Mouse (Mus musculus): ENCODE measurements around the gene Gpn1.

Gene Gpn1

DNA sequence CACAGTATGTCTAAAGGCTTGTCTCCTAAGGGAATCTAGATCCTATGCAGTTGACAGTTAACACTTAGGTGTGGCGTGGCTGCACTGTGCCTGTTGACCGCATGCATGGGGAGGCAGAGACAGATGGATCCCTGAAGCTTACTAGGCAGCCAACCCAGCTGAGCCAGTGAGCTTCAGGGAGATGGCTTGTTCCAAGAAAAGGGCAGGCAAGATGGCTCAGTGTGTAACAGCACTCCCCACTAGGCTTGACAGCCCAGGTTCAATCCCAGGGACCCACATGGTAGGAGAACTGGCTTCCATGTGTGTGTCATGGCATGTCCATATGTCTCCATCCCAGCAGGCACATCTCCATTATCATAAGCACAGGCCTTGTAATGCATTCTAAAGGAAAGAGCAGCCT is 65.8 kb downstream of the Gpn1 start:
- no peak for DNase-seq (ENCODE audit: low spot score)

DNA sequence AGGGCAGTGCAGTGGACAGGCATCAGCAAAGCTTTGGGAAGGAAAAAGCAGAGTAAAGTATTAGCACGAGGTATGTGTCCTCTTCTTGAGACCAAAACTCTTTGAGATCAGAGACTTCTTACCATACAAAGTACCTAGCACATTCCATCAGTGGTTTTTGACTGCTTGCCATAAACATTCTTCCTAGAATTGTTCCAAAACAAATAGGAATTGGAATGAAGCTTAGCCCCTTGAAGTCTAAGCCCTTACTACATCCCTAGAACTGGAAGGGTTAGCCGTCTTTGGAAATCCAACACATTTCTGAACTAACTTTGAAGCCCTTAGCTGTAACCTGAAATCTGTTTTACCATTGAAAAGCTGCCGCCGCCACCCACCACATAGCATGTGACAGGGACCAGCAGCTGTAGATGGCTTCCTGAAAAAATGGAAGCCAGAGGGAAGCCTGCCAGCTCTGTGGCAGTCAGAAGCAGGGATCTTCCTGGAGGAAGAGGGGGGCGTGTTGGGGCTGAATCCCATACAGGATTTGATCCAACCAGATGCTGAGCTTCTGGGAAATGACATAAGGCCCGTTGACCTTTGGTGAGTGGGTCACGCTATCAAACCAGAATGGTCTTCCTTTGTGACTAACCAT is 67.6 kb downstream of the Gpn1 start:
- DNase-seq (ENCODE audit: low spot score) = peak; percentile 76
